Mouse (Mus musculus) kidney, adult 11 months (tissue): ENCODE measurements at regions not wholly inside any gene's neighbourhood (a gene's known extent, or its start where the extent isn't known, plus 50 kb on each side); places are given as distances from the start of the nearest gene placed in this dataset.

Experiments
- DNase-seq: peaks from one replicate; pipeline ENCODE4 v3.0.0; 2022

GRCm38 (mm10) chr16:84581166-84581565 lies 66.2 kb downstream of the A730009L09Rik start:
- DNase-seq, result no peak

- DNase-seq, result no peak
Observed at GRCm38 (mm10) chr16:84583323-84583722, 68.4 kb downstream of the A730009L09Rik start.

GRCm38 (mm10) chr16:84583773-84584229 lies 68.9 kb downstream of the A730009L09Rik start:
- DNase-seq, result no peak

GRCm38 (mm10) chr16:84584724-84585399 lies 69.9 kb downstream of the A730009L09Rik start:
- DNase-seq, result no peak

GRCm38 (mm10) chr16:84592978-84593377 lies 78.1 kb downstream of the A730009L09Rik start:
- no peak for DNase-seq

GRCm38 (mm10) chr16:84602969-84603368 lies 88.0 kb downstream of the A730009L09Rik start:
- no peak for DNase-seq

GRCm38 (mm10) chr16:84603465-84604205 lies 88.7 kb downstream of the A730009L09Rik start:
- DNase-seq, result no peak

GRCm38 (mm10) chr16:84604272-84604975 lies 89.5 kb downstream of the A730009L09Rik start:
- no peak for DNase-seq

- DNase-seq, result no peak
Observed at GRCm38 (mm10) chr16:84606010-84606803, 91.3 kb downstream of the A730009L09Rik start.

- DNase-seq, result no peak
Observed at GRCm38 (mm10) chr16:84606804-84607095, 91.8 kb downstream of the A730009L09Rik start.

GRCm38 (mm10) chr16:84607503-84607902 lies 92.6 kb downstream of the A730009L09Rik start:
- DNase-seq, result no peak

GRCm38 (mm10) chr16:84615683-84616082 lies 100.8 kb downstream of the A730009L09Rik start:
- no peak for DNase-seq

GRCm38 (mm10) chr16:84616132-84616531 lies 101.2 kb downstream of the A730009L09Rik start:
- no peak for DNase-seq

GRCm38 (mm10) chr16:84618379-84618778 lies 103.5 kb downstream of the A730009L09Rik start:
- no peak for DNase-seq

- no peak for DNase-seq
Observed at GRCm38 (mm10) chr16:84619876-84620275, 105.0 kb downstream of the A730009L09Rik start.

GRCm38 (mm10) chr16:84620861-84621260 lies 105.9 kb downstream of the A730009L09Rik start:
- DNase-seq, result no peak

GRCm38 (mm10) chr16:84621300-84622031 lies 106.5 kb downstream of the A730009L09Rik start:
- DNase-seq, result peak; percentile 11

GRCm38 (mm10) chr16:84623346-84624085 lies 108.6 kb downstream of the A730009L09Rik start:
- DNase-seq, result no peak

- no peak for DNase-seq
Observed at GRCm38 (mm10) chr16:84624443-84625109, 109.7 kb downstream of the A730009L09Rik start.

- DNase-seq, result no peak
Observed at GRCm38 (mm10) chr16:84625110-84625722, 110.3 kb downstream of the A730009L09Rik start.
